Mouse (Mus musculus) gastrocnemius, postnatal 10 days (tissue): ENCODE measurements at regions not wholly inside any gene's neighbourhood (a gene's known extent, or its start where the extent isn't known, plus 50 kb on each side); places are given as distances from the start of the nearest gene placed in this dataset.

ENCODE experiments used
- DNase-seq: peaks from one replicate; pipeline ENCODE4 v3.0.0; 2021; ENCODE audit warnings: mixed read lengths

DNA sequence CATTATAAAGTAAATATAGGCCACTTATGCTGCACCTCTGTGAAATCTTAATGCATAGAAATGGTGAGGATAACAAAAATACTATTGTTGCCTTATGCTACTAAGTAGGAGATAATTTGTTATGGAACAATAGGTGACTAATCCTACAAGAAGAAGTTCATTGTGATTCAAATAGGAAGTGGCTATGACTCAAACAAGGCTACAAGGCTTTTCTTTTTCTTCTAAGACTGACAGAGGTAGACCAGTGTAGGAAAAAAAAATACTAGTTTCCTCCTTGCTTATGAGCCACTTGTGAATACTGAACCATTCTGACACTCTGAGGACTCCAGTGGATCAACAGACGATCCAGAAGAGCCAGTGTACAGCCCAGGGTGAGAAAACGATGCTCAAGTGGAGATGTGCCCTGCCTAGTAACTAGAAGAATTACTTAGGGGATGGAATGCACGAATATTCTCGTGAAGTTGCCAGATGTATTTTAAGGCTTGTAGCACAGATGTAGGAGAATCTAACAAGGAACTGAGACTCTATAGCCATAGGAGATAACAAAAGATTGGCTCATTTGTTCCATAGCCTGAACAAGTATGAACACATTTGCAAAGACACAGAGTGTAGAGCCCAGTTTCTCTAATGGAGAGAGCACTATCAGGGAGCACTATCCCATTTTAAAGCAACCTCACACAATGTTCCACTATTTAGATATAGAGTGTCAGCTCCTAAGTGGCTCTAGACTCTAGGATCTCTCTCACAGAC, 60.3 kb downstream of the Fzd1 start:
- DNase-seq, result no peak

DNA sequence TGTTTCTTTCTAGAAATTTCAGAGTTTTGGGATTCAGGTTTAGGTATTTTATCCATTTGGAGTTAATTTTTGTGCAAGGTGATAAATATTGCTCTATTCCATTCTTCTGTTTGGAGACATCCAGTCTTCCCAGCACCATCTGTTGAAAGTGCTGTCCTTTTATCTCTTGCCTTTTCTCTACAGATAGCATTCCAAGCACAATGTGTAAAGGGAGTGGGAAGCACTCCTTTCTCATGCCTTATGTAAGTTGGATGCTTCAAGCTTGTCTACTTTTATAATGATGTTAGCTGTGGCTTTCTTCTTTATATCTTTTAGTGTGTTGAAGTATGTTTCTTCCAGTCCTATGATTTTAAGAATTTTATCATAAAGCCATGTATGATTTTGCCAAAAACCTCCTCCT, 61.1 kb downstream of the Fzd1 start:
- no peak for DNase-seq

DNA sequence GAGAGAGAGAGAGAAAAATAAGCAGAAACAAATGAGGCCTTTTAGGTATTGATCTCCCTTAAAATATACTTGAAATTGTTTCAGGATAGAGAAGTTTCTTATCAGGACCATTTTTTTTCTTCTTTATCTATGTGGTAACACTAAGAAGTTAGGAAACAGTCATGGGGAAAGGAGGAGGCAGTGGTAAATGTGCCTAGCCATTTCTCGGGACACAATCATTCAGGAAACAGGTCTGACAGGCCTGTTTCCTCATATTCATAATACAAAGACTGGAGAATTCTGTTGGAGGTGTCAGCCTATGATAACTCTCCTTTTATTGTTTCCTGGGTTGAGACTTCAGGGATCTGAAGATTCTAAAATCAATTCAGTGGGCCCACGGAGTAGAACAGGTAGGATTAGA, 68.7 kb downstream of the Fzd1 start:
- DNase-seq, result no peak

DNA sequence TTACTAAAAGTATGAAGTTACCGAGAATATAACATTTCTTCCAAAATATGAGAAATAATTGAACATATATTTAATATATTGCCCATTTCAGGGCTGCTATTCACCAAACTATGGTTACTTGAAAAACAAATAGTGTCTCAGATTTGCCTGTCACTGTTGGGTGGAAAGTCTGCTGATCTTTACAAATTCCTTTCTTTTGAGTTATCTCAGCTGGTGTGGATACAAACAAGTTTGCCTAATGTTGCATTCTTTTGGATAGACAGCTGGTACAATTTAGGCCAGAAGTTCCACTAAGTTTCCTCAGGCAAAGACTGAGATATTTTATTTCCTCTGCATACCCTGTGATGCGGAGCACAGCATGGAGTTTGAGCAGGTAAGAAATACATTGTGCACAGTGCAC, 82.5 kb downstream of the Fzd1 start:
- no peak for DNase-seq

DNA sequence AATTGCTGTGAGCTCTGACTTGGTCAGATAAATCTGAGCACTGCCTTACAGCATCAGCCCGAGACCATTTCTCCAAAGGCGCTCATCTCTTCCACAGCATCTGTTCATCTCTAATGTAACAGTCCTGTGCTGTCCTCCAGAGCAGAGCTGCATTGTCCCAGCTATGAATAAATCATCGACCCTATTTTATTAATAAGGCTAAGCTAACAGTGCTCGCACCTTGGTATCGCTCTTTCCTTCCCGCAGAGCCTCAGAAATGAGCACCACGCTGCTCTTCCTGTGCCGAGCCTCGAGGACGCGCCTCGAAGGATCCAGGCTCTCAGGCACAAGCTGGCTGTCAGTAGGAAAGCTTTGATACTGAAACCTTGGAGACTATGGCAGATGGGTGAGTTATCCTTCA, 91.5 kb downstream of the Fzd1 start:
- no peak for DNase-seq

DNA sequence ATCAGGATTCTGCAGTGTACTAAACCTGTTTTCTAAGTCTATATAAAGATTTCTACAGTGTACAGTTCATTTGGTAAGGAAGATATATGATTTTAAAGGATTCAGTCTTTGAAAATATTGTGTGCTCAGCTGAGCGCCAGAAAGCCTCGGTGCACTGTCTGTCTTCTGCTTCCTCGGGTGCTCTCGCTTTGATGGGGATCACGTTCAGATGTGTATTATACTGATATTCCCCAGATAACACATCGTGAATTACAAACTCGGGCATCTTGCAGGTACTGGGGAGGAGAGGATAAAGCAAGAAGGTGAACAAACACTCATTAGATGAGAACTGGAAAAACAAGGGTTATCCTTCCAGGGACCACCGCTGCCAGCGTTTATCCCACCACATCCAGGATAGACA, 91.9 kb downstream of the Fzd1 start:
- no peak for DNase-seq

DNA sequence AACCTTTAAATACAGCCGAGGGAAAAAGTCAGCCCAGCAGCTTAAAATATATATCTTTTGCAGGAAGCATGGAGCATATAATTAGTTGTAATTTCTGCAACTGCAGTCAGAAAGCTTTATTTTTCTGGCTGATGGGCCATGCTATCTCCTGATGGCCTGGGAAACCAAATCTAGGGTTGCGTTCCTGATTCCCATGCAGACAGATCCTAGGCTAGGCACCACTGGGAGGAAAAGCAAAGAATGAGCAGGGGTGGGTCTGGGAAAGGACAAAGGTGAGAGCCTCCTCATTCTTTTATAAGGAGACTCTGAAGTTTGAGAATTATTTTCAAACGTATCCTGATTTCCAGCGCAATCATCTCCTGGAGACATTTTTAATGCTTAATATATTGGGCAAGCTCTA, 92.9 kb downstream of the Fzd1 start:
- DNase-seq, result no peak

DNA sequence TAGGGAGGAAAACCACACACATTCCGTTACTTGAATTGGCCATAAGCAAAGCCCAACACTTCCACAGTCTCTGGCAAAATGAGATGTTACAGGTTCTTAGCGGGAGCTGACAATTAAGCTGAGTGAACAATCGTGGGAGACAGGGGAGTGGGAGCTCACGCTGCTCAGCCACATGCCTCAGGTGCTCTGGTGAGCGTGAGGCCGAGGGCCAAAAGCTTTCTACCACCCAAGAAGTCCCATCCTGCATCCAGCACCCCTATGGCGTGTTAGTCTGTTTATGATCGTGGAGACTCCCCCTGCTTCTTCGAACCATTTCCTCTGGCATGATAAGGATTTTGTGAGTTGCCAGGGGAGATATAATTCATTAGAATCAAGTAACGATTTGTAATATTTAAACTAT, 93.3 kb downstream of the Fzd1 start:
- no peak for DNase-seq

DNA sequence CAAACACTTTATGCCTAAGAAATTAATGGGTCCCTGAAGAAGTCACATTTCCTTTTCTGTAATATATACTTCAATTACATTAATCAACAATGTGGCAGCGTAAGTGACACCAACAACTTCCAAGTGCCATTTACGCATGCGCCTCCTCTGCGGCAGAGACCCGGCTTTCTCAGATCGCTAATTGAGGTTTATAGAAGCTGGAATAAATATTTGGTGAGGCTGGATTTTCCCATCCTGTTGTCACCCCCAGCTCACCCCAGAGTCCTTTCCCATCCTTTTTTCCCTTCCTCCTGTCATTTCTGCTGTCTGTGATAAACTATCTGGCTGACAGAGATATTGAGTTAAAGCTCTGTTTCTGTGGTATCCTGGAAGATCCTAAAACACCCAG, 95.6 kb downstream of the Fzd1 start:
- DNase-seq, result no peak

DNA sequence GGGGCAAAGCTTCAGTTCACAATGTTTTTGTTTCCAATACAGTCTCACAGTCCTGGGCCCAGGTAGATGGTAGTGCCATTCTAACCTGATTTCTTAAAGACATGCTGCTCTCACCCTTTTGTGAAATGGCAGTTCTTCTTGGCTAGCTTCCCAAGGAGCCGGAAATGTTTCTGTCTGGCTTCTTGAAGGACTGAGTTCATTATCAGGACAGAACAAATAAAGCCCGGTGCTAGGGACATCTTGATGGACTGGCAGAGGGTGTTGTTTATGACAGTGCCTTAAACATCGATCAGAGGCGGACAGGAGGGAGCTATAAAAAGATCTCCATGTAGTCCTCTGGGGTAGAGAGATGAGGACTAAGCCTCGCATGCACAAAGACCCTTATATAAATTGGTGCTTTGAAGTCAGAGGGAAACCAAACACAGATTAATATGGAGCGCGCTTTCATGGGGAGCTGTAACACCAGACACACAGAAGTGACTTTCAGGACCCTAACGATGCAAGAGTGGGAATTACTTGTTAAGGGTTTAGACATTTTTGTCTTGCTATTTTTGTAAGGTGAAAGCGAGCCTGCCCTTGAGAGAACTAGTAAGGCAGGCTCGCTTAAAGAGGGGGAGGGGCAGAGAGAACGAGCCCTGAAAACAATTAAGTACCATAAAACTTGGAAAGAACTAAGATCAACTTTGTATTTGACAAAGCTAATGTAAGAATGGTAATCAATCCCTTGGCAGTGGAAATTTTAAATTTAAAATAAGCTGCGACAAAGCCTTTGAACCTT, 96.2 kb downstream of the Fzd1 start:
- no peak for DNase-seq

DNA sequence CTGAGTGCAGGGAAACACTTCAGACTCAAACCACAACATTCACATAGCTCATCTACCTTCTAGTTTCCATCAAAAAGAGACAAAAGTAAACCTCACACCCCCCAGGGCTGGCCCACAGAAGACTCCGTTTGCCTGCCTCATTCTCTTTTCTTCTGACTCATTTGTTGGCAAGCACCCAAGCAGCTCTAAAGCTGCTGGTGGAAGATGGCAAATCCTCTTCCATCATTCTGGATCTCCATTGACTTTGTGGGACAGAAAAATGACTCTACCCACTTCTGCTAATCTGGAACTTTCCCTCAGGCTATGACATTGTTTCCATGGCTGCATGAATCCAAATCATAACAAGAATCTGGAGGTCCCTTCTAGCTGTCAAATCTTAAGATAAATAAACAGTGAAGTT, 99.9 kb downstream of the Fzd1 start:
- no peak for DNase-seq

DNA sequence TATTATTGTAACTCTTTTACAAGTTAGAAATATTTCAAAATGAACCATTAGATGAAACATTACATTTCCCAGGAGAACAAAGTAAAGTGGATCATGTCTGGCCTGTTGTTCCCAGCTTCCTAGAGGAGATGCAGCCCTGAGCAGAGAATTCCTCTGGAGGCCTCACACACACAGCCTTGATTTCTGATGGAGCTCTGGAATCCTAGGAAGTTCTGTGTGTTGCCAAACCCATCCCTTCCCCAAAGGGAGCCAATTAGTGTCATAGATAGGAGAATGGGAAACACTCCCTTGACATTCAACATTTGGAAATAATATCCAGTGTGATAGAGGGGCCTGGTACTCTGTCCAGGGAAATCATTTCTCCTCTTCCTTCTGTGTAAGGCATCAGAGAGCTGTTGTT, 103.6 kb downstream of the Fzd1 start:
- DNase-seq, result no peak

DNA sequence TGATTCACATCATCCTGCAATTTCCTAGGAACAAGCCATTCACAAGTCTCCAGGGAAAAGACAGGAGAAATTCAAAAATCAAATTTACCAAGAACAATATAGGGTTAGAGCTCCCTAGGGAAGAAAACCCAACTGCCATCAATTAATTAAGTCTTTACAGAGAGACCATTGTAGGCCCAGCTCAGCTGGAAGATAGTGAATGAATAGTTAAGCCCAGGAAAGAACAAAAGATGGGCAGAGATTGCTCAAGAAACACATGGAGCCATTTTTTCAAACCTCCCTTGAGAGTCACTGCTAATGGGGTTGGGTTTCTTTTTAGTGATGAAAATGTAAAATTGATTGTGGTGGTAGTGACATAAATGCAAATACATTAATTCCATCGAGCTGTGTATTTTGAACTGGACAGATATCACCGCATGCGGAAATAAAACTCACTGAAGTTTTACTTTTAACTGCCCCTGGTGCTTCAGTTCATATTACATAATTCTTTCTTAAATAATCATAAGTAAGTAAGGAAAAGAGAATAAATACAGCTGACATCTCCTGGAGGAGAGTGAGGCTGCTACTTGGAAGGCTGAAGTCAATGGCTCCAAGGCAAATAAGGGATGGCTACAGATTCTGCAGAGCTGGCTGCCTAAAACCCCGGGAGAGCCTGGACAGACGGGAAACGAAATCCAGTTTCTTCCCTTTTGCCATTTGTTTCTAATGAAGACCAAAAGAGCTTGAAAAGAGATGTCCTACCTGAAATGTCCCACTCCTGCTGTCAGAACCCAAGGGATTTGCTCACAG, 106.5 kb downstream of the Fzd1 start:
- DNase-seq, result no peak

DNA sequence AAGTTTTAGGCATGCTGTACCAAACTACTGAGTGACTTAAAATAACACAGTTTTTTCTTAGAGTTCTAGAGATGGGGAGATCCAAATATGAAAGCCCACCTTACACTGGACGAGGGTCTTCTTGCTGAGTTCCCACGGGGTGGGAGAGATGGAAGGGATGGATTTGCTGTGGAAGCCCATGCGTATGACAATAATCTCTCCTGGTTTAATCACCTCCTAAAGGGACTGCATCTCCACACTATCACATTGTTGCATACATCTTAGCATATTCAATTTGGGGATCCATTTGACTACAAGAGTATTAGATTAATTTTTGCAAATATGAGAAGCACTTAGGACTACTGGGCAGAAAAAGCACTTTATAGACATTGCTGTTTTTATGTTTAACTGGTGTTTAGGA, 107.1 kb downstream of the Fzd1 start:
- no peak for DNase-seq

DNA sequence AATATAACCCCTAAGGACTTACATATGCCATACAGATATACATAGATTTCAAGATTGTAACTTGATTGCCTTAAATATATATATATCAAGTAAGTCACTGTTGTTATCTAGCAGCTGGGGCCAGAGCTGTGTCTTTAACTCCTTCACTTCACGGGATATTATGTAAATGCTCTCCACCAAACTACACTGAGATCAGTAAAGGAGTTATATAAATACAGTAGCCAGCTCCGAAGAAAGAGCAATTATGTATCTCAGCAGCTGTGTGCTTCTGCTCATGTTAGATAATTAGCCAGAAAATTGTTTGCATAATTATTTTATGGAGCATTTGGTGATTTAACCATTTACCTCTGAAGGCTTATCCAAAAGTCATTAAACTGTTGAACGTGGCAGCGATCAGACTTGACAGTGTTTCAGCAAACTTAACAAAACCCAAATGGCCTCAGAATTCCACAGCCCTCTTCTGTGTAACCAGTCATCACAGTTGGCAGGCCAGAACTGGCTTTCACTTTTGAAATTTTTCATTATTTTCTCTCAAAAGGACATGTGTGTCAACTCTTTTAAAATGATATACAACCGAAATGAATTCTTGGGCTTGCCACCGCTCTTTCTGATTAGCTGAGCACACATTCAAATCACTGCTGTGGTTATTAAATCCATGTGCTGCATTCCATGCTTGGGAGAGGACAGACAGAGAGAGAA, 107.8 kb downstream of the Fzd1 start:
- DNase-seq, result no peak

DNA sequence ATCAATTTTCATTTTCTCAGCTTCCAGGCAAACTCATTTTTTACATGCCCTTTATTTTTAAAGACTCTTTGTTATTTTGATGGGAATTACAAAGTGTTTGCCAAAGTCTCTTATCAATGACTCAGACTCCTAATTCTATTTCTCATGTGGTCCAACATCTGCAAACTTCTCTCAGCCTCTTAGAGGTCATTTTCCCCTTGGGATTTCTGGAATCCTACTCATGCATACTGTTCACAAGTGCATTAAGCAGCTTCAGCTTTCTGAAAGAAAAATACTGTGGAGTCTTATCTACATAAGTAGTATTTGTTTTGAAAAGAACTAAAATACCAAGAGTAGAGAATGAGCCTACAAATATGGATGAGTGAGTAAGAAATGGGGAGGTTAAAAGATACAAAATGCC, 116.8 kb downstream of the Fzd1 start:
- DNase-seq, result no peak

DNA sequence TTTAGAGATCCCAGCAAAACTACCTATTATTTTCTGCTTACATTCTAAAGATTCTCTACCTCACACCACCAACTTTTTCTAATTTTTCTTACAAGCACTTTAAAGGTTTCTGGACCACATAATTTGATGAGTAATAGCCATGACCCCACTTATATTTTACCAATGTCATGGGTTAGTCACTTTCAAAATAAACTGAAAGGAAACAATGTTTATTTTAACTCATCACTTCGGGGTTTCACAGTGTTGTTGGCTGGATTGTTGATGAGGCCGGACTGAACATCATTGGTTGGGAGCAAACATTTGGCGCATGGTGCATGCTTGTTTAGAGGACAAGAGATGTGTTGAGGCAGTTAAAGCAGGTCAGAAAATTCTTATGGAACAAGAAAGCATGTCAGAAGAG, 124.1 kb downstream of the Fzd1 start:
- DNase-seq, result no peak

DNA sequence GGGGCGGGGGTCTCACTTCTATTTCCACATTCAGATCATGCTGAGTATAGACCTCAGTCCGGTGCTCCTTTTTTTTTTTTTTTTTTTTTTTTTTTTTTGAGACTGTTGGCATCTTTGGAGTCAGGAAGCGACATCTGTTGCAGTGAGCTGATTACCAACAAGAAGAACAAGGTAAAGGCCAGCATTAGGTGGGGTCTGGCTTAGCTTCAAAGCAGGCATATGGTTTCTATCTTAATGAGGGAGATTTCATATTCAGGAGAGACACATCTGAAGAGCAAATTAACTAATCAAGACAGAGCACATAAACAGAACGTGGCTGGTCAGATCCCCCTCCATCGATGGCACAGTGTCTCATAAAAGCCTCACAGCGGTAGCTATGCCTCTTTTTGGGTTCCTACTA, 132.6 kb downstream of the Fzd1 start:
- no peak for DNase-seq

DNA sequence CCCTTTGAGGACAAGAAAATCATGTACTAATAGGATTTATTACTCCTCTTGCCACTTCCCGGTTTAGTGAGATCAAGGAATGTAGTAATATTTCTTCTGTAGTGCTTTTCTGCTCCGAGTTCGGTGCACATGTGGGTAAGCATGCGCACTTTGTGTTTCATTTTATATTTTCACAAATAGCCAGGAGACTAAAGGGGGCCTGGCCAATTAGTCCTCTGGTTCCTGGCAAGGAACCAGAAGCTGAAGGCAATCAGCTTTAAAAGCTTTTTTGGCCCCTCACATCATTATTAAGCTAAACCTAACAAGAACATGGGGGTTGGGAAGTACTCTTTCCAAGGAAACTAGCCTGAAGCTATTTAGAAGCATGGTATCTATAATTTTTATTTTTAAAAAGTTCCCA, 134.2 kb downstream of the Fzd1 start:
- no peak for DNase-seq

DNA sequence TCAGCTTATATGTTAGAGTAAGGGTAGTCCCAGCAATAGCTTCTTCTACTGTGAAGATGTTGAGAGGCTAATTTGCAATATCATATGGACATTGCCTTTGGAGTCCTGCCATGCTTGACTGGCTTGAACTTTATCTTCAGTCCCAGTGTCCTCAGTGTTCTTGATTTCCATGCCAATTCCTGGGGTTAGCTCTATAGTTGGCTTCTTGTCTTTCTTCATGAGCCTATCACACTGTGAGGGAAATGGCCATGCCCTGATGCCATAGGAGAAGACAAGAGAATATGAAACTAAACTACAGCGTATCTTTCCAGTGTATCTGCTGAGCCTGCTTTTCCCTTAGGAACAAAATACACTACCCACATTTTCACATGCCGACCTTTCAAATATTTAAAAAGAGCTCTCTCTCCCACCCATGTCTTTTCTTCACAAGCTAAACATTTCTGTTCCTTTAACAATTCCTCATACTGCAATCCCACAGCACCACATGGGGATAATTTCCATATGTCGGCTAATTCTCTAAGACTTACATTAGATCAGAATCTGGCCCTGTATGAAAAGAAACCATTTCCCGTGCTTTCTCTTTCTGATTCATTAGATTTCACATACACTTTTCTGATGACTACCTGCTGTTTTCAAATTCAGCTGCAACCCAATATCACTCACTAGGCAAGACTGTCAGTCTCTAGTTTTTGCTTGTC, 137.2 kb downstream of the Fzd1 start:
- no peak for DNase-seq

DNA sequence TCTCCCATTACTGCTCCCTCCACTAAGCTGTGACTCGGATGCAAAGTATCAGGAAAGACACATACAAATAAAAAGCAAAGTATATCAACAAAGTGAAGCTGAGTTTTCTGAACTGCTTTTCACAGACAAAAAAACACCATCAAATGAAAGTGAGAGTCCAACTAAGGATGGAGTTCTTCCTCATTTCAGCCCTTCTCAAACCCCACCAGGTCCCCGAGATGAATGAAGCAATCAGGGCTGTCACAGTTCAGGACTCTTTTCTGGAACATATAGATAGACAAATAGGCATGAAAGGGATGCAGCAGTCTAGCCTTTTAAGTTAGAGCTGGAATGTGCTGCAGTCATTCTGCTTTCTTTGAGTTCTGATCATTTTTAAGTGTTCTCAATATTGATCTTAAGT, 142.6 kb downstream of the Fzd1 start:
- no peak for DNase-seq

DNA sequence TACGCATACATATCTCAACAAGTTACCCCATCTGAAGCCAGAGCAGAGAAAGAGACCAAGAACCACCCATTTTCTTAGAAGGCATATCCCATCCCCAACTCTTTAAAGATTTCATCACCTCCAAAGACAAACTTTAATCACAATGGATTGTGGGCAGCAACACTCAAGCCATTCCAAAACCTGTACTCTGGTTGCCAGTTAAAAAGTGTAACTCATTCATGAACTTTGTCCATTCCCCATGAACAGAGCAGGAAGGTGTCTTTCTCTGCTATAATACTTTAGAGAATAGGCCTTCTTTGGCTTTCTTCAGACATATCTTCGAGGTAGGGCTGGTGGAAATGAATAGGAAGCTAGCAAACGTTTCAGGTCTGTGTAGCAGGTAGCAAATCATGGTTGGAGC, 160.4 kb downstream of the Fzd1 start:
- no peak for DNase-seq
